Mouse (Mus musculus) midbrain, postnatal 0 days (tissue): ENCODE results near the gene Gm826. TPM values are rescaled to one million over a fixed set of nuclear protein-coding genes. Genes with fewer than 3 reads are reported as not detected.

ENCODE experiments used
- ATAC-seq: fragments of 200-750 bp; cut with Nextera tagmentation; 2 replicates; pipeline ENCODE4 v1.8.0; 2017; ENCODE audit warnings: moderate number of reproducible peaks, mild to moderate bottlenecking, moderate TSS enrichment, moderate library complexity; ENCODE audit not compliant: low FRiP score
- DNase-seq: peaks from one replicate; pipeline ENCODE4 v3.0.0-alpha.2; 2015; ENCODE audit warnings: low spot score
- H3K27ac ChIP-seq: fragments of 300-500 bp; sonication (generic); 2 replicates; pipeline ENCODE4 v1.5.1; 2014; ENCODE audit warnings: low read depth, mild to moderate bottlenecking, low read length, mixed read lengths
- H3K27me3 ChIP-seq: fragments of 300-500 bp; sonication (generic); 2 replicates; pipeline ENCODE4 v1.6.1; 2014; ENCODE audit warnings: low read length, control low read depth, mixed read lengths; ENCODE audit not compliant: insufficient read depth
- H3K36me3 ChIP-seq: fragments of 300-500 bp; sonication (generic); 2 replicates; pipeline ENCODE4 v1.6.1; 2014; ENCODE audit warnings: low read length, control low read depth, mixed read lengths; ENCODE audit not compliant: insufficient read depth
- H3K4me1 ChIP-seq: fragments of 300-500 bp; sonication (generic); 2 replicates; pipeline ENCODE4 v1.6.1; 2014; ENCODE audit warnings: mild to moderate bottlenecking, control low read depth, antibody characterized with exemption, low read length, mixed read lengths; ENCODE audit not compliant: insufficient read depth
- H3K4me2 ChIP-seq: fragments of 300-500 bp; sonication (generic); 2 replicates; pipeline ENCODE4 v1.6.1; 2014; ENCODE audit warnings: low read depth, mild to moderate bottlenecking, low read length, mixed read lengths; ENCODE audit not compliant: poor library complexity, severe bottlenecking
- H3K4me3 ChIP-seq: fragments of 300-500 bp; sonication (generic); 2 replicates; pipeline ENCODE4 v1.5.1; 2014; ENCODE audit warnings: low read depth, mild to moderate bottlenecking, low read length, moderate library complexity
- H3K9ac ChIP-seq: fragments of 300-500 bp; sonication (generic); replicated peaks from 2 replicates; pipeline ENCODE4 v1.6.1; 2014; ENCODE audit warnings: mild to moderate bottlenecking, low read length, moderate library complexity, mixed read lengths; ENCODE audit not compliant: poor library complexity, severe bottlenecking
- H3K9me3 ChIP-seq: fragments of 300-500 bp; sonication (generic); 2 replicates; pipeline ENCODE4 v1.6.1; 2016; ENCODE audit warnings: low read length, control low read depth
- CTCF ChIP-seq: IDR thresholded peaks from 2 replicates; pipeline ENCODE4 v1.5.1; 2016; ENCODE audit warnings: antibody characterized with exemption, mild to moderate bottlenecking
- WGBS: fragments of 180-500 bp; shearing (Covaris S2); extraction: QIAGEN DNeasy Blood & Tissue Kit; methylation state at CpG from one replicate; pipeline ENCODE4 v1.1.7; 2014; 5-methylcytosine and 5-hydroxymethylcytosine counted together
- polyA plus RNA-seq: library from polyadenylated mRNA; unstranded; fragments of >200 nt; fragmentation: Nextera tagmentation; extraction: Ambion mirVana; gene quantifications from 2 replicates; pipeline ENCODE4 v1.2.1, GENCODE M21; 2015
- total RNA-seq: library from RNA; depleted of rRNA; stranded (reverse); fragments of >200 nt; gene quantifications from 2 replicates; pipeline ENCODE4 v1.2.3, GENCODE M21; 2014

Gene Gm826
- total and polyA plus RNA-seq, 2 experiments from 2014 or later: 0.22 TPM; not detected in 1

GRCm38 (mm10) chr2:160351038-160351574 is 17.1 kb upstream of the Gm826 start:
- ATAC-seq: no peak
- 34% methylated on average over 8 of the region's 8 CpGs for WGBS

GRCm38 (mm10) chr2:160349578-160349977 is 15.6 kb upstream of the Gm826 start:
- 87% methylated on average over 4 of the region's 4 CpGs for WGBS
- no peak for ATAC-seq

More at GRCm38 (mm10) chr2:160351038-160351574, 17.1 kb upstream of the Gm826 start:
- Histone ChIP-seq H3K36me3 (no peaks in the 10 kb centered on the region), H3K27ac (no peak overlapping the region), H3K4me1 (no peaks in the 10 kb centered on the region), H3K4me3 (no peak overlapping the region), H3K9me3 (no peaks in the 10 kb centered on the region), H3K4me2 (no peak overlapping the region), H3K9ac (no peak overlapping the region), H3K27me3 (no peaks in the 10 kb centered on the region)
- TF ChIP-seq CTCF: no peak
- DNase-seq: no peak

GRCm38 (mm10) chr2:160348796-160349195 is 14.8 kb upstream of the Gm826 start:
- no peak for ATAC-seq
- no peaks in the 10 kb centered on the region for H3K9me3 ChIP-seq

More at GRCm38 (mm10) chr2:160349578-160349977, 15.6 kb upstream of the Gm826 start:
- H3K27me3 ChIP-seq: no peaks in the 10 kb centered on the region
- no peak for DNase-seq
- H3K4me2 ChIP-seq: no peak overlapping the region
- H3K27ac ChIP-seq: no peak overlapping the region
- no peaks in the 10 kb centered on the region for H3K9me3 ChIP-seq
- H3K36me3 ChIP-seq: no peaks in the 10 kb centered on the region
- no peak overlapping the region for H3K4me3 ChIP-seq
- H3K4me1 ChIP-seq: no peaks in the 10 kb centered on the region
- TF ChIP-seq CTCF: no peak
- H3K9ac ChIP-seq: no peak overlapping the region

GRCm38 (mm10) chr2:160348072-160348604 is 14.2 kb upstream of the Gm826 start:
- Histone ChIP-seq H3K36me3 (no peaks in the 10 kb centered on the region), H3K27me3 (no peaks in the 10 kb centered on the region), H3K4me3 (no peak overlapping the region), H3K9ac (no peak overlapping the region), H3K9me3 (no peaks in the 10 kb centered on the region), H3K4me2 (no peak overlapping the region), H3K4me1 (no peaks in the 10 kb centered on the region), H3K27ac (no peak overlapping the region)
- ATAC-seq: no peak
- no peak for DNase-seq
- no peak for TF ChIP-seq CTCF
- 73% methylated on average over 4 of the region's 4 CpGs for WGBS

More at GRCm38 (mm10) chr2:160348796-160349195, 14.8 kb upstream of the Gm826 start:
- H3K27ac ChIP-seq: no peak overlapping the region
- no peaks in the 10 kb centered on the region for H3K36me3 ChIP-seq
- 50% methylated on average over 7 of the region's 7 CpGs for WGBS
- no peak overlapping the region for H3K4me3 ChIP-seq
- no peak for TF ChIP-seq CTCF
- DNase-seq: no peak
- H3K4me2 ChIP-seq: no peak overlapping the region
- no peaks in the 10 kb centered on the region for H3K27me3 ChIP-seq
- H3K9ac ChIP-seq: no peak overlapping the region
- H3K4me1 ChIP-seq: no peaks in the 10 kb centered on the region

GRCm38 (mm10) chr2:160345644-160346043 is 11.7 kb upstream of the Gm826 start:
- Histone ChIP-seq H3K27me3 (no peaks in the 10 kb centered on the region), H3K9ac (no peak overlapping the region), H3K4me3 (no peak overlapping the region), H3K27ac (no peak overlapping the region), H3K4me2 (no peak overlapping the region), H3K4me1 (no peaks in the 10 kb centered on the region), H3K9me3 (no peaks in the 10 kb centered on the region), H3K36me3 (no peaks in the 10 kb centered on the region)
- TF ChIP-seq CTCF: no peak
- no peak for DNase-seq
- ATAC-seq: no peak

- H3K27ac ChIP-seq: no peak overlapping the region
- WGBS: 69% methylated on average over 4 of the region's 4 CpGs
- no peaks in the 10 kb centered on the region for H3K27me3 ChIP-seq
- H3K9ac ChIP-seq: no peak overlapping the region
- ATAC-seq: no peak
- H3K4me1 ChIP-seq: no peaks in the 10 kb centered on the region
- no peaks in the 10 kb centered on the region for H3K9me3 ChIP-seq
- no peak overlapping the region for H3K4me3 ChIP-seq
- no peak overlapping the region for H3K4me2 ChIP-seq
- no peak for DNase-seq
- TF ChIP-seq CTCF: no peak
- no peaks in the 10 kb centered on the region for H3K36me3 ChIP-seq
Observed at GRCm38 (mm10) chr2:160340121-160340520, 6.2 kb upstream of the Gm826 start.
